Mouse (Mus musculus): ENCODE data around the gene Stmn1. TPM values are rescaled to one million over a fixed set of nuclear protein-coding genes. Genes with fewer than 3 reads are reported as not detected.

The Stmn1 gene
- polyA plus RNA-seq, 1 experiment: 17.1 TPM

- Histone ChIP-seq H3K36me3 (ENCODE audit: control insufficient read depth, insufficient read depth, low read length) (no peaks in the 10 kb centered on the region; the same call in 1 of the 2 replicates), H3K4me1 (ENCODE audit: control insufficient read depth, insufficient read depth, insufficient read length) (peaks cover 3% of the 10 kb centered on the region; the same call in 1 of the 2 replicates), H3K27me3 (ENCODE audit: control insufficient read depth, insufficient read depth, low read length) (no peaks in the 10 kb centered on the region), H3K27ac (ENCODE audit: insufficient read depth, low read length) (no peak overlapping the region), H3K4me3 (ENCODE audit: extremely low read depth, insufficient read depth, insufficient read length) (no peak overlapping the region)
- TF ChIP-seq POLR2A (IDR thresholded peaks at IDR 0.05; ENCODE audit: low read depth, low read length) (no peak), CTCF (IDR thresholded peaks at IDR 0.05; ENCODE audit: extremely low read depth, insufficient read depth, insufficient read length, insufficient replicate concordance) (no peak)
- no peak for DNase-seq (ENCODE audit: low read depth in 1 of 2, low spot score in 2 of 2)
- 94% methylated on average over 19 of the region's 19 CpGs for WGBS
These were observed 38.6 kb downstream of the Stmn1 start for GRCm38 (mm10) chr4:134506713-134507112.

GRCm38 (mm10) chr4:134510396-134510795, 42.3 kb downstream of the Stmn1 start:
- no peak overlapping the region for H3K27ac ChIP-seq (ENCODE audit: insufficient read depth, low read length)
- no peak overlapping the region for H3K4me3 ChIP-seq (ENCODE audit: extremely low read depth, insufficient read depth, insufficient read length)
- H3K4me1 ChIP-seq (ENCODE audit: control insufficient read depth, insufficient read depth, insufficient read length): peaks cover 6% of the 10 kb centered on the region; the same call in 1 of the 2 replicates
- no peak for DNase-seq (ENCODE audit: low read depth in 1 of 2, low spot score in 2 of 2)
- no peak for TF ChIP-seq CTCF (IDR thresholded peaks at IDR 0.05; ENCODE audit: extremely low read depth, insufficient read depth, insufficient read length, insufficient replicate concordance)
- no peak for TF ChIP-seq POLR2A (IDR thresholded peaks at IDR 0.05; ENCODE audit: low read depth, low read length)
- 0 out of 2 replicates have a peak, but pooled peaks cover 1% of the 10 kb centered on the region for H3K27me3 ChIP-seq (ENCODE audit: control insufficient read depth, insufficient read depth, low read length)
- H3K36me3 ChIP-seq (ENCODE audit: control insufficient read depth, insufficient read depth, low read length): no peaks in the 10 kb centered on the region; the same call in 1 of the 2 replicates
- WGBS: 94% methylated on average over 4 of the region's 4 CpGs

- no peak for TF ChIP-seq CTCF (IDR thresholded peaks at IDR 0.05; ENCODE audit: extremely low read depth, insufficient read depth, insufficient read length, insufficient replicate concordance)
- no peak; the same call in 1 of the 2 replicates for TF ChIP-seq POLR2A (IDR thresholded peaks at IDR 0.05; ENCODE audit: low read depth, low read length)
- no peak within 1 kb of the TSS for H3K27ac ChIP-seq (ENCODE audit: insufficient read depth, low read length)
- H3K36me3 ChIP-seq (ENCODE audit: control insufficient read depth, insufficient read depth, low read length): no peaks in the 10 kb centered on the region; the same call in 1 of the 2 replicates
- under 1% methylated on average over 42 of the region's 42 CpGs for WGBS
- peak within 1 kb of the TSS; percentile 59 for H3K4me3 ChIP-seq (ENCODE audit: extremely low read depth, insufficient read depth, insufficient read length)
- DNase-seq (ENCODE audit: low read depth in 1 of 2, low spot score in 2 of 2): peak; percentile 58 to 76
- H3K27me3 ChIP-seq (ENCODE audit: control insufficient read depth, insufficient read depth, low read length): 0 out of 2 replicates have a peak, but pooled peaks cover 1% of the 10 kb centered on the region
- peaks cover 6% of the 10 kb centered on the region; the same call in 1 of the 2 replicates for H3K4me1 ChIP-seq (ENCODE audit: control insufficient read depth, insufficient read depth, insufficient read length)
These were observed 42.8 kb downstream of the Stmn1 start, which contains the start of gene Aunip for GRCm38 (mm10) chr4:134510845-134511411. Aunip (plus strand) TSS chr4:134510999.

- Histone ChIP-seq H3K27me3 (ENCODE audit: control insufficient read depth, insufficient read depth, low read length) (0 out of 2 replicates have a peak, but pooled peaks cover 1% of the 10 kb centered on the region), H3K4me1 (ENCODE audit: control insufficient read depth, insufficient read depth, insufficient read length) (peaks cover 6% of the 10 kb centered on the region; the same call in 1 of the 2 replicates), H3K4me3 (ENCODE audit: extremely low read depth, insufficient read depth, insufficient read length) (no peak overlapping the region), H3K36me3 (ENCODE audit: control insufficient read depth, insufficient read depth, low read length) (no peaks in the 10 kb centered on the region; the same call in 1 of the 2 replicates), H3K27ac (ENCODE audit: insufficient read depth, low read length) (no peak overlapping the region)
- DNase-seq (ENCODE audit: low read depth in 1 of 2, low spot score in 2 of 2): no peak
- TF ChIP-seq CTCF (IDR thresholded peaks at IDR 0.05; ENCODE audit: extremely low read depth, insufficient read depth, insufficient read length, insufficient replicate concordance) (no peak), POLR2A (IDR thresholded peaks at IDR 0.05; ENCODE audit: low read depth, low read length) (no peak)
- WGBS: 31% methylated on average over 6 of the region's 6 CpGs
These were observed 43.6 kb downstream of the Stmn1 start for GRCm38 (mm10) chr4:134511730-134512129.

- Histone ChIP-seq H3K4me1 (ENCODE audit: control insufficient read depth, insufficient read depth, insufficient read length) (peaks cover 6% of the 10 kb centered on the region; the same call in 1 of the 2 replicates), H3K4me3 (ENCODE audit: extremely low read depth, insufficient read depth, insufficient read length) (peak overlapping the region; percentile 6; the same call in 1 of the 2 replicates)
These were observed 44.7 kb downstream of the Stmn1 start for GRCm38 (mm10) chr4:134512798-134513197.

GRCm38 (mm10) chr4:134514309-134514930, 46.3 kb downstream of the Stmn1 start:
- Histone ChIP-seq H3K4me1 (ENCODE audit: control insufficient read depth, insufficient read depth, insufficient read length) (peaks cover 6% of the 10 kb centered on the region; the same call in 1 of the 2 replicates), H3K36me3 (ENCODE audit: control insufficient read depth, insufficient read depth, low read length) (no peaks in the 10 kb centered on the region), H3K27me3 (ENCODE audit: control insufficient read depth, insufficient read depth, low read length) (0 out of 2 replicates have a peak, but pooled peaks cover 1% of the 10 kb centered on the region), H3K27ac (ENCODE audit: insufficient read depth, low read length) (no peak overlapping the region), H3K4me3 (ENCODE audit: extremely low read depth, insufficient read depth, insufficient read length) (no peak overlapping the region)
- no peak for DNase-seq (ENCODE audit: low read depth in 1 of 2, low spot score in 2 of 2)
- TF ChIP-seq CTCF (IDR thresholded peaks at IDR 0.05; ENCODE audit: extremely low read depth, insufficient read depth, insufficient read length, insufficient replicate concordance): no peak
- no peak for TF ChIP-seq POLR2A (IDR thresholded peaks at IDR 0.05; ENCODE audit: low read depth, low read length)
- 93% methylated on average over 11 of the region's 11 CpGs for WGBS

More at GRCm38 (mm10) chr4:134512798-134513197, 44.7 kb downstream of the Stmn1 start:
- Histone ChIP-seq H3K27ac (ENCODE audit: insufficient read depth, low read length) (no peak overlapping the region), H3K36me3 (ENCODE audit: control insufficient read depth, insufficient read depth, low read length) (no peaks in the 10 kb centered on the region; the same call in 1 of the 2 replicates), H3K27me3 (ENCODE audit: control insufficient read depth, insufficient read depth, low read length) (0 out of 2 replicates have a peak, but pooled peaks cover 1% of the 10 kb centered on the region)
- 6% methylated on average over 15 of the region's 15 CpGs for WGBS
- TF ChIP-seq POLR2A (IDR thresholded peaks at IDR 0.05; ENCODE audit: low read depth, low read length) (no peak), CTCF (IDR thresholded peaks at IDR 0.05; ENCODE audit: extremely low read depth, insufficient read depth, insufficient read length, insufficient replicate concordance) (peak; percentile 16; the same call in 1 of the 2 replicates)
- DNase-seq (ENCODE audit: low read depth in 1 of 2, low spot score in 2 of 2): peak in 1 of 2 experiments; percentile 41

All from spleen, adult 2 months (tissue).